Mouse (Mus musculus) left cerebral cortex, adult 18-20 months (tissue): ENCODE measurements around the gene Bad. TPM values are rescaled to one million over a fixed set of nuclear protein-coding genes. Genes with fewer than 3 reads are reported as not detected.

Experiments
- DNase-seq, 2 experiments: peaks; one replicate each; pipeline ENCODE4 v3.0.0; 2021 to 2022; ENCODE audit warnings: low spot score in 2 of 2, mixed read lengths in 1 of 2
- total RNA-seq, 2 experiments: library from RNA; stranded (reverse); gene quantifications; 2 replicates each; pipeline ENCODE4 v1.2.3; 2021

The Bad gene
- total RNA-seq, 2 experiments from 2014 or later, result 39.0 to 40.5 TPM

DNA sequence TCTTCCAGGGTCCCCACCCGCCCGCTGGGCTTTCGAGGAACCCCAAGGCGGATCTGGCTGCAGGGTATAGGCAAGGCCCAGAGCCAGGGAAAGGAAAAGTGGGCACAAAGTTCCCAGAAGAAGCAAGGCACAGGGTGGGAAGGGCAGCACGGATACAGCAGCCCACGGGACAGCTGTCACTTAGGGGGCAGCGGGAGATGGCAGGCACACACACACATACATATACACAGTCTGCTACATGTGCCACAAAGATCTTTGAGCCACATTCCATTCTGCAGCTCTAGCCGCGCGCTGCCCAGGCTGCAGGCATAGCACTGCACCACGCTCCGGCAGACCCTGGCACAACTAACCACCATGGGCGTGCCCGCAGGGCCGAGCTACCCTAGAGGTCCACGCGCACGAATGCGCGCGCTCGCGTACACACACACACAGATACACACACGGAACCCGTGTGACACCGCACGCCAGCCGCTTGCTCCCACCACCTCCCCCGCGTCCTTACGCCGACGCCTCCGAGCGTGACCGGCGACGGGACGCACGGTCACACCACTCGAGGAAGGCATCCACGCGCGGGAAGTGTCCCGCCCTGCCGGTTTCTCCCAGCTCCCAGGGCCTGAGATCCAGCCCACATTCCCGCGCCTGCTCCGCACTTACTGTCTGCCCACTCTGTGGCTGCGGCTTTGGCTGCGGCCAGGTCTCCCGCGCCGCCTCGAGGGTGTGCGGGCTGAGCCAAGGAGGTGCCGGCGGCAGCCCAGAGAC lies 8.0 kb upstream of the Bad start:
- peak; percentile 58 to 75 for DNase-seq

DNA sequence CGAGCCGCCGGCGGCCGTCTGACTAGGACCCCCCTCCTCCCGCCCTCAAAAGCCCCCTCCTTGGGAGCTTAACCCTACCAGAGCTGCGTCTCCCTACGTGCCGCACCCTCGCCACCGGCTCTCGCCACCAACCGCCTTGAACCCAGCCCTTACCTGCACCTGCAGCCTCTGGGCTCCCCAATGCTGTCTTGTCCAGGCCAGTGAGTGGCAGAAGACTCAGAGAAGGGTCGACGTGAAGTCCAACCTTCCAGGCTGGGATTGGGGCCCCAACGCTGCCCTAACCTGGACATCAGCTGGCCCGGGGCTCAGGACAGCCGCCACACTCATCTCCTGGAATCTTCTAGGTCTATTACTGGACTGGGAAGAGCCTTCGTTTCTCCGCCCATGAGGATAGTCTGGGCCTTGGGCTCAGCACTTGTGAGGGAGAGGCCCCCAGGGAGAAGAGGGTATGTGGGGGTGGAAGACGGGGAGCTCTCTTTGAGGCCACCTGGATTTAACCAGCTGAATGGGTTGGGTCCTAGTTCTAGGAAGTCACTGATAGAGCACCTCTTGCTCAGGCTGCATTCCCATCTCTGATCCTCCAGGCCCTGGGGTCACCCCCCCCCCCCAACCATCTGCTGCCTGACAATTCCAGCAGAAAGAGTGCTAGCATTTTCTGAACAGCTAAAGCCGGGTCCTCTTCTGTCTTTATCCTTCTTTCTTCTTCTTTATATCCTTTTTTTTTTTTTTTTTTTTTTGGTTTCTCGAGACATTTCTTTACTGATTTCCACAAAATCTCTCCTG lies 7.3 kb upstream of the Bad start, which contains the start of gene Kcnk4:
Gene Kcnk4 (minus strand): TSS at position 321 of the 783 bp plus-strand sequence.
- no peak for DNase-seq

DNA sequence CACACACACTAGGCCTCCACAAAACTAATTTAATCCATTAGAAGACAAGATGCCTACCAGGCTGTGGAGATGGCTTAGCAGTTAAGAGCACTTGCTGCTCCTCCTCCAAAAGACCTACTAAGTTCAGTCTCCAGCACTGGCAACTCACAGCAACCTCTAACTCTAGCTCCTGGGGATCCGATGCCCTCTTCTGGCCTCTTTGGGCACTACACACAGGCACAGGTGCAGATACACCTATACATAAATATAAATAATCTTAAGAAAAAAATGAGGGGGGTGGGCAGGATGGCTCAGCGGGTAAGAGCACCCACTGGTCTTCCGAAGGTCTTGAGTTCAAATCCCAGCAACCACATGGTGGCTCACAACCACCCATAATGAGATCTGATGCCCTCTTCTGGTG lies 5.4 kb upstream of the Bad start:
- no peak for DNase-seq

DNA sequence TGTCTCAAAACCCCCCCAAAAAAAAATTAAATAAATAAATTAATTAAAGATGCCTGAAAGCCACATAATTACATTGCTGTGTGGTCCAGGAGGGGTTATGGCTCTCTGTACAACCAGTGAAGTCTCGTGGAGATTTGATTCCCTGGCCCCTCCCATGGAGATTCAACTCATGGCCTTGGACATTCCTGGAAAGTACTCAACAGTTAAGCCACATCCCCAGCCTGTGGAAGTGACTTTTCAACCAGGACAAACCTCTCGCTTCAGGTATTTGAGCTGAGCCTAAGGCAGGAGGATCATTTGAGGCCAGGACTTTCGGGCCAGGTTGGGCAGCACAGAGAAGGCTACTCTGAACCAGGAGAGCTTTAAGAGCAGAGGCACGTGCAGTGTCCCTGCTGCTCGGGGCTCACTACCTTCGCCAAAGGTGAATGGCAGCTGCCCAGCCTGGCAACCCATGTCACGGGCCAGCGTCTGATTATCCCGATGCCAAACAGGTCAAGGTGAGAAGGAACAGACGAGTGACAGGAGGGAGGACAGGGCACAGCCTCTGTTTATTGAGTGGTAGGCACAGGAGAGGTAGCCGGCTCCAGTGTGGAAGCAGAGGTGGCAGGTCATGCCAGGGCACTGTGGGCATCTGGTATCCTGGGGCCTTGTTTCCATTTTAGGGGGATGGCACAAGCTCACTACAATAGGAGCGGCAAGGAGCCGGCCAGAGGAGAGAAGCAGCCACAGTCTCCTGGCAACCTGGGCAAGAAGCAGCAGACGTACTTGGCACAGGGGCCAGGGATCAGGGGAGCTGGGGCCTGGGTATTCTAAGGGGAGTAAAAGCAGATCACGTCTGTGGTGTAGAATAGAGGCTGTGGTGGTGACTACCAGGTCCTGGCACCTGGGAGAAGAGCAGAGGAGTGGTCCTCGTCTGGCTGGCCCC lies 3.9 kb upstream of the Bad start:
- DNase-seq, result no peak

DNA sequence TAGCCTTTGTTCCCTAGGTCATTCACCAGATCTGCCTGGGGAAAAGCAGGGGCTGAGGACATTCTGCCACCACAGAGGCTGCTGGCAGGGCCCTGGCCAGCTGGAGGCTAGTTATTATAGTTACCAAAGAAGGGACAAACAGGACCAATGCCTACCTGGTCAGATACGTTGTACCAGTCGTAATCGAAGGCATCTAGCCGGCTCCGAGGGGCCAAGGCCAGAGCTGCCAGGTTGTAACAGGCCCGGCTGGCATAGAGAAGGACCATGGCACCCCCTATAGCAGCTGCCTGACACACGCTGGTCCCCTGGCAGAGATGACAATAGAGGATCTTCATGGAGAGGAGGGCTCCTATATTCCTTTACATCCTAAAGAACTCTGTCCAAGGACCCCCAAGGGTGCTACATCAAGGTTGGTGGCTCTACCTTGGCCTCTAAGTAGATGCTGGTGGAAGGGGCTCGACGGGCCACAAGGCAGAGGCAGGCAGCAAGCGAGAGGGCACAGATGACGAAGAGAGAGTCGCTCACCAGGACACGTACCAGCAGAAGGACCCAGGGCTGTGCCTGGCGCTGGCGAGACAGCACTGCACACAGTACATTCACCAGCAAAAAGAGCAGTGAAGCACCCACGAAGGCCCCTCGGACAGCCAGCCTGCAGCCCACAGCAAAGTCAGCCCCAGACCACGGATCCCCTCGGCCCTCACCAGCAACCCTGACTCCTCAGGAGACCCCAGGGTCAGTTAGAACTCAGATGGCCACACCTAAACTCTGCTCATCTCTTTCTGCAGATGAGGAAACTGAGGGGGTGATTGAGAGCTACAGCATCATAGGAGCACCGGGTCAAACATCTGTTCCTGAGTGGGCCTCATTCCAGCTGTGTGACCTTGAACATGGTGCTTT lies 2.3 kb upstream of the Bad start:
- DNase-seq, result no peak

DNA sequence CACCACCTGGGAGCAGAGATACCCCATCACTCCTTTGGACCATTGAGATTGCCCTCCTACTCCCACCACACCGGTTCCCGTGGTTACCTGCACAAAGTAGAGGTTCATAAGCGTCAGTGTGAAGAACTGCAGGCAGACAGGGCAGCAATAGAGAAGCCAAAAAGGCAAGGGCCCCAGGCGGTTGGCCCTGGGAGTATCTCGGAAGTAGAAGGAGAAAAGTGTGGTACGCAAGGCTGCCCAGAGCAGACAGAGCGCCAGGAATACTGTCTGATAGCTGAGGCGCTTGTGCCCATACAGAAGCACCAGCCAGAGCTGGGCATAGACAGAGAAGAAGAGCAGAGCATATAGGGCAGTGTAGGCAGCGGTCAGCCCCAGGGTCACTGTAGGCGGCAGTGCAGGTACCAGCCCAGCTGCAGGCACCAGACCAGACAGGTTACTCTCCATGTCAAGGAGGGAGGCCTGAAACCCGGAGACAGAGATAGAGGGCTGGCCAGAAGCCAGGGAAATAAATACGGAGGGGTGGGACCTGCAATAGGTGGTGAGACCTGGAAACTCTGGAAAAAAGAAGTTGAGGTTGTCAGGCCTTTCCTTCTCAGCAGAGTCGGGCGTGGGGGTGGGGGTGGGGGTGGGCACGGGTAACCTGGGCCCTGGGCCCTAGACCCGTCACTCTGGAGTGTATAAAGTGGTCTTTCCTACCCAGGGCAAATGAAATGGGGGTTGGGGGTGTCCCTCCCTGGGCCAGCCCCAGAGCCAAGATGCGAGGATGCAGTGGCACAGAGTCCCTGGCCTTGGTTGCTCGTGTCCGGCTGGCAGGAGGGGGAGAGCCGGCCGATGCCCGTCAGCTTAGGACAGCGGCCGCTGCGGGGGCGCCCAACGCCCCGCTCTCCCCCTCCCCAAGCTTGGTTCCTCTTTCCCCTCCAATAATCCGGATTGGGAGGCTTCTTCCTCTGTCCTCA lies 987 bp upstream of the Bad start:
- no peak for DNase-seq

DNA sequence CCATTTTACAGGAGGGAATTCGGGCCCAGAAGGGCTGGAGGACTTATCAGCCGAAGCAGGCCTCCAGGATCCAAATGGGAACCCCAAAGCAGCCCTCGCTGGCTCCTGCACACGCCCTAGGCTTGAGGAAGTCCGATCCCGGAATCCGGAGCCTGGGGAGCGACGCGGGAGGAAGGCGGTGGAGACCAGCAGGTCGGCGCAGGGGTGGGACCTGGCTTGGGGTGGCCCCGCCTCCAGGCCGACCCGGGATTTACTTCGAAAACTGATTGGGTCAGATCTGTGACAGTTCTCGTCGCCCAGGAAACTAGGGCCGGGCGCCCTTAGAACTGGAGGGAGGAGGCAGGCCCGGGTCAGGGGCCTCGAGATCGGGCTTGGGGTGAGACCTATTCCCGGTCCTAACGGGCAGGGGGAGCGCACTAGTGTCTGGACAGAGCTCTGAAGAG lies 609 bp downstream of the Bad start, which contains the start of gene Gpr137:
Gene Gpr137 (minus strand): TSS at position 232 of the 443 bp plus-strand sequence.
- peak; percentile 88 to 93 for DNase-seq

DNA sequence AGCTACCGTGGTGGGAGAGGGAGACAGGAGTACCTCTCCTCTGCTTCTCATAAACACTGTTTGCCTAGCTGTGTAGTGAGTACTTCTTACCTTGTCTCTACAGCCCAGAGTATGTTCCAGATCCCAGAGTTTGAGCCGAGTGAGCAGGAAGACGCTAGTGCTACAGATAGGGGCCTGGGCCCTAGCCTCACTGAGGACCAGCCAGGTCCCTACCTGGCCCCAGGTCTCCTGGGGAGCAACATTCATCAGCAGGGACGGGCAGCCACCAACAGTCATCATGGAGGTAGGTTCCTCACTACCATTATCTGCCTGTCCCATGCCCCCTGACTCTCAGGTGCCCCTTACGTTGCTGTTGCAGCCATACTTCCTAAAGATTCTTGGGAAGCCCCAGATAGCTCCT lies 1.1 kb downstream of the Bad start:
- no peak for DNase-seq

DNA sequence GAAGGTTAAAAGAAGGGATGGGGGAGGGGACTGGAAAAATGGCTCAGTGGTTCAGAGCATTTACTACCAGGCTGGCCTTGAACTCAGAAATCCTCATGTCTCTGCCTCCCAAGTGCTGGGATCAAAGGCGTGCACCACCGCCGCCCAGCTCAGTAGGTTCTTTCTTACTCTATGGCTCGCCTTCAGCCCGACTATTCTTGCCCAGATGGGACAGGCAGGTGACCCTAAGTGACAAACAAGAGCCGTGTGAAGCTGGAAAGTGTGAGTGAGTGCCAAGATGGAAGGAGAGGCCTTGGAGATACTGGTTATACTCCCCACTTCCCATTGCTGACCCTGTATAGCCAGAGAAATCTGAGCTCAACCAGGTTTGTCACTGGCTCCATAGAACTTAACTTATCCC lies 2.0 kb downstream of the Bad start:
- no peak for DNase-seq

DNA sequence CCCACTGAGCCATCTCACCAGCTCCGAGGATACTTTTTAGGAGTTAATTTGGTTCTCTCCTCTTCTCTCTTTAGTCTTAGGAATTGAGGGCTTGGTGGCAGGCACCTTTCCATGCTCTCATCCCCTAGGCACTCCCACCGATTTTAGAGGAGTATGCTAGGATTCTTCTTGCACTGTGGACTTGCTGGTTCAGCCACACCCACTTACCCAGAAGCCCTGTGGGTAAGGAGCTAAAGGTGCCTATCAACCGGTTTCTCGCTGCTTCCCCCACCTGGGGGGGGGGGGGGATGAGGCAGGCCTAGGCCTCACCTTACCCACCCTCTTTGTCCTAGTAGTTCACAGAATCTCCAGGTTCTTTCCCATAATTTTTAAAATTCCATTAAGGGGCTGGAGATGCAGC lies 6.1 kb downstream of the Bad start:
- DNase-seq, result no peak

DNA sequence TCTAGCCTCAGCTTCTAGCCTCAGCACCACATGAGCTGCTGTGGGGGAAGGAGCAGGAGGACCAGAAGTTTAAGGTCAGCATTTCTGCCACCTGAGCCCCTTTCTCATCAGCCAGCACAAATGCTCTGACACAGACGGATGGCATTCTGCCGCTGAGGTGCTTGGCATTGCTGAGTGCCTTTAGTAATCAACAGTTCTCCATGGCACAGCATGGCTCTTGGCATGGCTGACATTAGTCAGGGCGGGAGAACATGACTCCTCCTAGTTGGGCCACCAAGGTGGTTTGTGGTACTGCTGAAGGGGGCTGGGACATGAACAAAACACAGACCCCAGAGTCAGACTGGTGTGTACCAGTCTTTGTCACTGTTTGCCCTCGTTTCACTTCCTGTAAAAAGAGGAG lies 6.5 kb downstream of the Bad start:
- DNase-seq, result no peak

DNA sequence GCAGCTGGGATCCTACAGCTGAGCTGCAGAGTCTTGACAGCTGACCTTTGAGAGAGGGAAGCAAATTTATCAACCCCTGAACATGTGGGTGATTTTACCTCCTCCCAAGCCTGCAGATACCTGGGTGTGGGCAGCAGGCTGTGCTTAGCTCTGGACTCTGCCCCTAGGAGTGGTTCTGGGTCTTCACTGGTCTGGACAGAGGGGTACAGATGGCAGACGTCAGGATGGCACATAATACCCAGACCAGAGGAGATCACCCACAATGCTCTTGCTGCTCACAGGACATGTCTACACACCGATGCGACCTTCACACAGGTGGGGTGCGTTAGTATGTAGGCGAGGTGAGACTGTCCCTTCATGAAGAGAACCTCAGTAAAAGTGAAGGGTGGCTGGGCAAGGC lies 7.9 kb downstream of the Bad start:
- DNase-seq, result no peak

DNA sequence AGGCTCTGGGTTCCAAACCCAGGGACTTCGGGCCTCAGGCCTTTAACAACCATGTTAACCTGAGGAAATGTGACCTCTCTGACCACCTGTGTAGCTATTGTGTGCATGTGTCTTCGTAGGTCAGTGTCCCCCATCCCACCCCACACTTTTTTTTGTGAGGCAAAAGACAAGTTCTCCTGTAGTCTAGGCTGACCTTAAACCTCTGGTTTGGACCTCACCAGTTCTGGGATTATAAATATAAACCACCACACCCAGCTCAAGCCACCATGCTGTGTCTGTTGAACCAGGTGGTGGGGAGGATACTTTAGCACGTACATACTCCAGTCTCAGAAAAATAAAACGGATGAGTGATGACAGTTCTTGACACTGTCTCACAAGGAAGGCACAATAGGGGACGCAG lies 8.3 kb downstream of the Bad start:
- DNase-seq, result no peak

DNA sequence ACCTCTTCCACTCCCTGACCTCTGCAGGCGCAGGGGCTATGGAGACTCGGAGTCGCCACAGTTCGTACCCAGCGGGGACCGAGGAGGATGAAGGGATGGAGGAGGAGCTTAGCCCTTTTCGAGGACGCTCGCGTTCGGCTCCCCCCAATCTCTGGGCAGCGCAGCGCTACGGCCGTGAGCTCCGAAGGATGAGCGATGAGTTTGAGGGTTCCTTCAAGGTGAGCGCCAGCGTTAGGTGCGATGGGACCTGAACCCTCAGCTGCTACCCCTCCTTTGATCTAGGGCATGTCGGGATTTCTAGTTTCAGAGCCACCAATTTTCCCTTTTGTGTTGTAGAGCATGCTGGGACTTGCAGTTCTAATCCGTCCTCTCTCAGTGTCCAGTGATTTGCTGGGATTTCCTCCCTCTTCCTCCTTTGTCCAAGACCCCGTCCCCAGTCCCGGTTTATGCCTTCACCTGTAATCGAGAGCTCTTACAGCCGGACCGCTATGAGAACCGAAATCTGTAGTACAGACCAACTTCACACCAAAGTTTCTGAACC lies 9.0 kb downstream of the Bad start:
- peak; percentile 44 to 58 for DNase-seq

DNA sequence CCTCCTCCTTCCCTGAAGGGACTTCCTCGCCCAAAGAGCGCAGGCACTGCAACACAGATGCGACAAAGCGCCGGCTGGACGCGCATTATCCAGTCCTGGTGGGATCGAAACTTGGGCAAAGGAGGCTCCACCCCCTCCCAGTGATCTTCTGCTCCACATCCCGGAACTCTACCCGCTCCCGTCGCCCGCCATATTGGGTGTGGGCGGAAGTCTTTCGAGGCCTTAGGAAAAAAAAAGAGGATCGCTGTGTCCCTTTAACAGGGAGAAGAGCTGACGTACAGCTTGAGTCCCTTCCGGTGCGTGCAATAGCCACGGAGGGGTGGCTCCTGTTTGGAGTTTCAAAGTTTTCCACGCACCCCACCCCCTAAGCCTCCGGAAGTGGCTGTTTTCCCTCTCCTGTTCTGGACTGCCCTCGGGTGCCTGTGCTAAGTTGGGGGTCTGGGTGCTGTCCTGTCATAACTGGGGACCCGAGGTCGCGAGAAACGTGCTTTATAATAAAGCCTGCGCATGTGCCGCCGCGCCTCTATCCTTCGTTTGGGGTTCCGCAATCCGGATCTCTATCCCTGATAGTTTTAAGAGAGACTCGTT lies 9.8 kb downstream of the Bad start:
- peak; percentile 91 to 94 for DNase-seq

DNA sequence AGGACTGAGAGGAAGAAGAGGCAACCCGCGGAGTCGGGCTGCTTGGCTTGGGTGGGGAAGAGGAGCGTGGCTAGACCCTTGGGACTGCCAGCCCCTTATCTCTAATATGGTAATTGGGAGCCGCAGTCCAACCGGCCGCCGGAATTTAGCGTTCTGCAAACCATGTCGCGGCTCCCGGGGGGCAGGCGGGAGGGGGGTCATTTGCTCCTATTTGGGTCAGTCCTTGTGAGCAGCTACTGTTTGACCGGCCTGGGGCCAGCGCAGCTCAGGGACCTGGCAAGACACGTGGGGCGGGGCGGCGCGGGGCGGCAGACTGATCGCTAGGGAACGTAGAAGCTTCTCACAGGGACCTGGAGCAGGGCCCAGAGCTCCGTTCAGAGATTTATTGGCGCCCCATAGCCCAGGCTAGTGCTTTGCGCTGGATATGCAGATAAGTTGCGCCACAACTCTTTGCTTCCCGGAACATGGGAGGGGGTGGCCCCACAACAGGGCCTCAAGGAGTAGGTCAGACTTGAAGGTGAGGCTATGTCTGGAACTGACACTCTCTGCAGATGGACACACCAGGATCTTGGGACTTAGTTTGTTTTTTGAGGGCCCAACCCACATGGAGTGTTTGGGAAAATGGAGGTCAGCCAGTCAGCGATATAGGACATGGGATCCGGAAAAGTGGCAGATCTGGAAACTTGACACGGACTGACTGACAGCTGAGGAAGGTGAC lies 10.5 kb downstream of the Bad start:
- peak; percentile 43 to 68 for DNase-seq

DNA sequence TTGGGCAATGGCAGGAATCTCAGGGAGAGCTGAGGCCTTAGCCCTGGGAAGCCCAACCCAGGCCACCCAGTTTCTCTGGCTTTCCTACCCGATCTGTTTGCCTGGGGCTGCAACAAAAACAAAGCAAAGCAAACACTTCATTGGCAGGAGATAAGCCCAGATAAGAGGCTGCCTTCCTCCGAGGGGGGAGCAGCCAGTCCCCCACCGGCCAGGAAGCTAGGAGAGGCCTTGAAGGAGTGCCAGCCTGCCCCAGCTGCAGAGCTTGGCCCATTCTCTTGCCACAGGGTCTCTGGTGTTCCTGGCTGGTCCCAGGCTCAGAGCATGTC lies 11.0 kb downstream of the Bad start:
- no peak for DNase-seq

DNA sequence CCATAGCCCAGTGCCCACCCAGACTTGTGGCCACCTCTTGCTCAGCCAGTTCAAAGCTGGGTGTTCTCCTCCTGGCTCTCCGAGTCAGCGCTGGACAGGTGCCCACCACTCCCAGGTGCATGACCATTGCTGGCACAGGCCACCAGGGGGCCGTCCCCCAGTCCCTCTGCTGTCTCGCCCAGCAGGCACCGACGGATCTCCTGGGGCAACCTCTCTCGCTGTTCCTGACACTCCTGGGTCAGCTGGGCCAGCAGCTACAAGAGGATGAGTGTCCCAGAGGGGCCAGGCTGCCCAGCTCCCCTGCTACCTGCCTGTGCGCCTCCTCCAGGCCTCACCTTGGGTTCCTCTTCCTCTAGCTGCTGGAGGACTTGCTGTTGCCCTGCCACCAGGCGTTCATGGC lies 12.4 kb downstream of the Bad start:
- DNase-seq, result no peak
